Mouse (Mus musculus): ENCODE data around the gene Xpnpep2. TPM values are rescaled to one million over a fixed set of nuclear protein-coding genes. Genes with fewer than 3 reads are reported as not detected.

Xpnpep2 gene
- total and polyA plus RNA-seq, 2 experiments from 2014 or later = 0.66 TPM; not detected in 1

- H3K4me2 ChIP-seq (ENCODE audit: low read depth, low read length) = no peak overlapping the region
- H3K27ac ChIP-seq (ENCODE audit: low read depth) = no peak overlapping the region
- DNase-seq (ENCODE audit: low spot score) (no peak), ATAC-seq (ENCODE audit: insufficient read depth, low read depth) (no peak)
- H3K4me3 ChIP-seq (ENCODE audit: low read depth, low read length) = no peak overlapping the region
- no peak overlapping the region for H3K9ac ChIP-seq (replicated peaks; ENCODE audit: low read depth, low read length)
- 64% methylated on average over 4 of the region's 4 CpGs for WGBS
- no peaks in the 10 kb centered on the region for H3K36me3 ChIP-seq (replicated peaks; ENCODE audit: control insufficient read depth, insufficient read depth, low read length)
- no peaks in the 10 kb centered on the region for H3K4me1 ChIP-seq (ENCODE audit: control insufficient read depth, insufficient read depth)
- TF ChIP-seq CTCF (IDR thresholded peaks at IDR 0.05; ENCODE audit: low read depth) = peak; percentile 26
- no peak for TF ChIP-seq EP300 (IDR thresholded peaks at IDR 0.05; ENCODE audit: low read depth)
- H3K27me3 ChIP-seq (ENCODE audit: control insufficient read depth, insufficient read depth, low read length) = no peaks in the 10 kb centered on the region
- no peaks in the 10 kb centered on the region for H3K9me3 ChIP-seq (replicated peaks; ENCODE audit: control insufficient read depth, low read length)
Observed at GRCm38 (mm10) chrX:48094658-48095057, 13.9 kb upstream of the Xpnpep2 start.

GRCm38 (mm10) chrX:48096580-48096979 is 11.9 kb upstream of the Xpnpep2 start:
- no peak for TF ChIP-seq CTCF (IDR thresholded peaks at IDR 0.05; ENCODE audit: low read depth)
- TF ChIP-seq EP300 (IDR thresholded peaks at IDR 0.05; ENCODE audit: low read depth) = no peak
- H3K9me3 ChIP-seq (replicated peaks; ENCODE audit: control insufficient read depth, low read length) = no peaks in the 10 kb centered on the region
- H3K4me2 ChIP-seq (ENCODE audit: low read depth, low read length) = no peak overlapping the region
- no peak overlapping the region for H3K4me3 ChIP-seq (ENCODE audit: low read depth, low read length)
- no peaks in the 10 kb centered on the region for H3K4me1 ChIP-seq (ENCODE audit: control insufficient read depth, insufficient read depth)
- no peaks in the 10 kb centered on the region for H3K27me3 ChIP-seq (ENCODE audit: control insufficient read depth, insufficient read depth, low read length)
- 73% methylated on average over 8 of the region's 8 CpGs for WGBS
- H3K36me3 ChIP-seq (replicated peaks; ENCODE audit: control insufficient read depth, insufficient read depth, low read length) = no peaks in the 10 kb centered on the region
- no peak overlapping the region for H3K9ac ChIP-seq (replicated peaks; ENCODE audit: low read depth, low read length)
- no peak overlapping the region for H3K27ac ChIP-seq (ENCODE audit: low read depth)
- DNase-seq (ENCODE audit: low spot score) (no peak), ATAC-seq (ENCODE audit: insufficient read depth, low read depth) (no peak)

GRCm38 (mm10) chrX:48098470-48099129 is 9.9 kb upstream of the Xpnpep2 start:
- ATAC-seq (ENCODE audit: insufficient read depth, low read depth) (no peak), DNase-seq (ENCODE audit: low spot score) (peak; percentile 5)
- WGBS = 72% methylated on average over 9 of the region's 9 CpGs
- no peaks in the 10 kb centered on the region for H3K4me1 ChIP-seq (ENCODE audit: control insufficient read depth, insufficient read depth)
- H3K4me2 ChIP-seq (ENCODE audit: low read depth, low read length) = no peak overlapping the region
- no peak overlapping the region for H3K9ac ChIP-seq (replicated peaks; ENCODE audit: low read depth, low read length)
- no peak overlapping the region for H3K27ac ChIP-seq (ENCODE audit: low read depth)
- TF ChIP-seq CTCF (IDR thresholded peaks at IDR 0.05; ENCODE audit: low read depth) (no peak), EP300 (IDR thresholded peaks at IDR 0.05; ENCODE audit: low read depth) (no peak)
- H3K9me3 ChIP-seq (replicated peaks; ENCODE audit: control insufficient read depth, low read length) = no peaks in the 10 kb centered on the region
- no peaks in the 10 kb centered on the region for H3K27me3 ChIP-seq (ENCODE audit: control insufficient read depth, insufficient read depth, low read length)
- no peaks in the 10 kb centered on the region for H3K36me3 ChIP-seq (replicated peaks; ENCODE audit: control insufficient read depth, insufficient read depth, low read length)
- no peak overlapping the region for H3K4me3 ChIP-seq (ENCODE audit: low read depth, low read length)

GRCm38 (mm10) chrX:48099871-48100270 is 8.7 kb upstream of the Xpnpep2 start:
- WGBS = 46% methylated on average over 1 of the region's 1 CpGs

GRCm38 (mm10) chrX:48103256-48103655 is 5.3 kb upstream of the Xpnpep2 start:
- 80% methylated on average over 3 of the region's 3 CpGs for WGBS
- Histone ChIP-seq H3K27ac (ENCODE audit: low read depth) (no peak overlapping the region), H3K36me3 (replicated peaks; ENCODE audit: control insufficient read depth, insufficient read depth, low read length) (no peaks in the 10 kb centered on the region), H3K4me2 (ENCODE audit: low read depth, low read length) (no peak overlapping the region), H3K4me1 (ENCODE audit: control insufficient read depth, insufficient read depth) (no peaks in the 10 kb centered on the region), H3K9me3 (replicated peaks; ENCODE audit: control insufficient read depth, low read length) (no peaks in the 10 kb centered on the region), H3K9ac (replicated peaks; ENCODE audit: low read depth, low read length) (no peak overlapping the region), H3K27me3 (ENCODE audit: control insufficient read depth, insufficient read depth, low read length) (no peaks in the 10 kb centered on the region), H3K4me3 (ENCODE audit: low read depth, low read length) (no peak overlapping the region)
- no peak for TF ChIP-seq CTCF (IDR thresholded peaks at IDR 0.05; ENCODE audit: low read depth)
- DNase-seq (ENCODE audit: low spot score) = no peak
- no peak for ATAC-seq (ENCODE audit: insufficient read depth, low read depth)

More at GRCm38 (mm10) chrX:48099871-48100270, 8.7 kb upstream of the Xpnpep2 start:
- Histone ChIP-seq H3K4me3 (ENCODE audit: low read depth, low read length) (no peak overlapping the region), H3K9ac (replicated peaks; ENCODE audit: low read depth, low read length) (no peak overlapping the region), H3K27ac (ENCODE audit: low read depth) (no peak overlapping the region), H3K4me2 (ENCODE audit: low read depth, low read length) (no peak overlapping the region), H3K27me3 (ENCODE audit: control insufficient read depth, insufficient read depth, low read length) (no peaks in the 10 kb centered on the region), H3K36me3 (replicated peaks; ENCODE audit: control insufficient read depth, insufficient read depth, low read length) (no peaks in the 10 kb centered on the region), H3K4me1 (ENCODE audit: control insufficient read depth, insufficient read depth) (no peaks in the 10 kb centered on the region), H3K9me3 (replicated peaks; ENCODE audit: control insufficient read depth, low read length) (no peaks in the 10 kb centered on the region)
- no peak for DNase-seq (ENCODE audit: low spot score)
- ATAC-seq (ENCODE audit: insufficient read depth, low read depth) = no peak
- no peak for TF ChIP-seq EP300 (IDR thresholded peaks at IDR 0.05; ENCODE audit: low read depth)
- peak; percentile 65 for TF ChIP-seq CTCF (IDR thresholded peaks at IDR 0.05; ENCODE audit: low read depth)

All from heart, postnatal 0 days (tissue).